Mouse (Mus musculus) urinary bladder, adult 18-20 months (tissue): Measurements from ENCODE around the gene Cdkn2aipnl.

ENCODE experiments used
- DNase-seq, 2 experiments: peaks; one replicate each; pipeline ENCODE4 v3.0.0; 2022; ENCODE audit warnings: low spot score in 2 of 2, mixed read lengths in 2 of 2

Gene Cdkn2aipnl

GRCm38 (mm10) chr11:51946144-51946543 lies 21.3 kb upstream of the Cdkn2aipnl start:
- no peak for DNase-seq

GRCm38 (mm10) chr11:51949155-51949840 lies 18.2 kb upstream of the Cdkn2aipnl start:
- no peak for DNase-seq

DNA sequence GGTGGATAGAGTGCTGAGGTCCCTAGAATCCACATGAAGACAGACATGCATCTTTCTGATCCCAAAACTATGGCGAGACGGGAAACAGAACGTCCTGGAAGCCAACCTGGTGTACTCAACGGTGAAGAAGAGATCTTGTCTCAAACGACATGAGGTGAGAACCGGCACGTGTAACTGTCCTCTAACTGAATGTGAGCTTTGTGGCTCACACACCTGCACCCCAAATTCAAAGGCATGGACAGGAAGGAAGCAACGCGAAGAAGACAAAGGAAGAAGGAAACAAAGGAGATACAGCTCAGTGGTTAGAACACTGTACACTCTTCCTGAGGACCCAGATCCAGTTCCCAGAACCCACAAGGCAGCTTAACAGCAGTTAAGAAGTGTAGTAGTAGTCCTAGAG lies 17.5 kb upstream of the Cdkn2aipnl start:
- DNase-seq, result no peak

- DNase-seq, result no peak
Observed at GRCm38 (mm10) chr11:51951861-51952420, 15.5 kb upstream of the Cdkn2aipnl start.

- DNase-seq, result no peak
Observed at GRCm38 (mm10) chr11:51956112-51956511, 11.3 kb upstream of the Cdkn2aipnl start.

GRCm38 (mm10) chr11:51957760-51958159 lies 9.7 kb upstream of the Cdkn2aipnl start:
- no peak for DNase-seq

GRCm38 (mm10) chr11:51959511-51959910 lies 8.0 kb upstream of the Cdkn2aipnl start:
- no peak for DNase-seq

DNA sequence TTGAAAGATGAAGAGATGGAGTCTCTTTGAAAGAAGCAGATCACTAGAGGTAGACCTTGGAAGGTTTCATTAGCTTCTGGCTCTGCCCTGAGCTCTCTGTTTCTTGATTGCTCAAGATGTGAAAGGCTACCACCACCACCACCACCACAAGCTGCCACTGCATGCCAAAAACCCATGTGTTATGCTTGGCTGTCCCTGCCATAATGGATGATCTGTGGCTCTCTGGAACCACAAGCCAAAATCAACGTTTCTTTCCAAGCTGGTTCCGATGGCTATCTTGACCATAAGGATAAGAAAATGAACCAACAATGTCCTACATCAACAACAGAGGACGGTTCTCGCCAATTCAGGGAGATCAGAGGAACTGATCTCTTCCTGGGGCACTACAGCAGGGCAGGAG lies 7.4 kb upstream of the Cdkn2aipnl start:
- DNase-seq, result no peak

GRCm38 (mm10) chr11:51960967-51961471 lies 6.4 kb upstream of the Cdkn2aipnl start:
- DNase-seq, result no peak

DNA sequence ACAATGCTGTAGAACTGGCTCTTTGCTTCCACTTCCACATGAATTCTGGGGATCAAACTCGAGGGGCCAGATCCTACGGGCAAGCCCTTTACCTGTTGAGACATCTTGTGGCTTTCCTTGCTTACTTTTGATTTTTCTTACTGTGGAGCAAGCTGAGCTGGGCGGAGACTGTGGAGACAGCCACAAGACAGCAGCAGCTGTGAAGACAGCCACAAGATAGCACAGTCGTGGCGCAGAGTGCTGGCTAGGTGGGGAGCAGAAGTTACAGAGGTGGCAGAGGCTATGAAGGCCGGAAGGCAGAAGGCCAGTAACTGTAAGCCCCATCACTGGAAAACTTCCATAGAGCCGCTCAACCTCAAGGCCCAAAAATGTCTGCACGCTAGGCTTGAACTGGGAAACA lies 5.7 kb upstream of the Cdkn2aipnl start:
- no peak for DNase-seq

- no peak for DNase-seq
Observed at GRCm38 (mm10) chr11:51962277-51962676, 5.2 kb upstream of the Cdkn2aipnl start.

DNA sequence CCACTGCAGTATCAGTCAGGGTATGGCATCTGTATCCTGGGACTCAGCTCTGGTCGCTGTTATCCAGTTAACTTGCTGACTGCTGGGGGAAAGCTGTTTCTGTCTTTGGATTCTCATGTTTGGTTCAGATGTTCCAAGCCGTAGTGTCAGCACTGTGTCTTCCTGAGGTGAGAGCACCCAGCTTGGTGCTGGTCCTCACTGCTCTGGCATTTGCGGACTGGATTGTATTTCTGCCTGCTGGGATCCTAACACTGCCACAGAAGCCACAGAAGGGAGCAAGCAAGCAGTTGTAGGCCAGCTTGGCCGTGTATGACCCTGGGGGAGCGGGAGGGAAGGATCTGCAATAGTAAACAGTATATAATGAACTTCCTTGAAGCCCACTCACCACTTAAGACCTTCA lies 810 bp upstream of the Cdkn2aipnl start:
- no peak for DNase-seq

DNA sequence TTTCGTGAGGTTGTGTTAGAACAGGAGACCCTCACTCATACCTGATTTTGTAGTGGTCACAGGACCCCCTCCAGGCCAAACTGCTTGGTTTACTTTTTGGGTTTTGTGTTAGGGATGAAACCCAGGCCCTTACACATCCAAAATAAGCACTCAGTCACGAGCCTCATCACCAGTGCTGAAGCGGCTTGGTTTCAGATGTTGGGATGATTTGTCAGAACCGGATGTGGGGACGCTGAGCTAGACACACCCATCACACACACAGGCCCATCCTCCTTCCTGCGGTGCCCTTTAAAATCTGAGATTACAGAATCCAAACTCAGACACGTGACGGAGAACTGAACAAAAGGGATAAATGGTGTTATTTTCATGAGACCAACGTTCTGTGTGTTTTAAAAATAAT lies 1.4 kb downstream of the Cdkn2aipnl start:
- DNase-seq, result no peak

GRCm38 (mm10) chr11:51969511-51969910 lies 2.0 kb downstream of the Cdkn2aipnl start:
- no peak for DNase-seq

GRCm38 (mm10) chr11:51971644-51972043 lies 4.2 kb downstream of the Cdkn2aipnl start:
- DNase-seq, result no peak

- DNase-seq, result peak; percentile 46 to 68
Observed at GRCm38 (mm10) chr11:51999611-52000289, 32.3 kb downstream of the Cdkn2aipnl start.

GRCm38 (mm10) chr11:52000290-52000962 lies 33.0 kb downstream of the Cdkn2aipnl start, which contains the start of gene Ube2b:
Gene Ube2b (minus strand): TSS chr11:52000762.
- peak; percentile 84 to 91 for DNase-seq

DNA sequence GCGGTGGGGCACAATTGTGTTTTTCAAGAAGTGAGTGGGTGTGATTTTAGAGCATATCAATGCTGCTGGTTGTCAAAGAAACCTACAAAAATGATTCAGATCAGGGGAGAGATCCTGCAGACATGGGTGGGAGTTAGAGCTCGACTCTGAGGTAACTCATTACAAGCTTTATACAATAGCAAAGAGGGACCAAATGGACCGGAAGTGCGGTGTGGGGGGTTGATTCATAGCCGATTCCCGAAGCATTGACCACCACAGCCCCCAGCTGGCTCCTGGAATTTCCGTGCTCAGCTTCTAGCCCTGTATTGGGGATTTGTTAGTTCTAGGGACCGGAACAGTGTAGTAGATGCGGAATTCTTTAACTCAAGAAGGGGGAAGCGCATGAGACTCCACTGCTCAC lies 33.9 kb downstream of the Cdkn2aipnl start:
- DNase-seq, result no peak

DNA sequence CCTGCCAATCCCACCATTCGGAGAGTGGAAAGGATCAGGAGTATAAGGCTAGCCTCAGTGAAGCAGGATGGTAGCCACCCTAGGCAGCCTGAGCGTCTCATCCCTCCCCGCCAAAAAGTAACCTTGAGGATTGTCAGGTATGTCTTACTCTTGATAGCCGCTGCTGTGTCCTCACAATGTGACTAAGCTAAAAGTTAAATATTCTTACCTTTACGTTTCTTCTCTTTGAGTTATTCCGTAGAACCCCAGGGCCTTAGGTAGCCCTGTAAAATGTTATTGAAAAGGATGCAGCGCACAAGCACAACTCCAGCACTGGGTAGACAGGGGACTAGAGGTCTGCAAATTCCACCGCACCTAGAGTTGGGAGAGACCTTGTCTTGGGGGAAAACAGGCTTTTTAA lies 34.4 kb downstream of the Cdkn2aipnl start:
- DNase-seq, result no peak

- DNase-seq, result no peak
Observed at GRCm38 (mm10) chr11:52002842-52003504, 35.5 kb downstream of the Cdkn2aipnl start.

DNA sequence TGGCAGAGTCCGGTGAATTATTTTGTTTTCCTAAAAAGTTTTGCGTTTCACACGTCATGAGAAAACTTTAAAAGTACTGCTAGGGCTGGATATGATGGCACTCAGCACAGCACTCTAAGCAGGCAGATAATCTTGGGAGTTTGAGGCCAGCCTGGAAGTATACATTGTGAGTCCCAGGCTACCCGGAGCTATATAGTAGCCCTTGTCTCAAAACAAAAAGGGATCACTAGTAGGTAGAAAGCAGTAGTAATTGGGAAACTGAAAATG lies 36.0 kb downstream of the Cdkn2aipnl start:
- no peak for DNase-seq
